Mouse (Mus musculus) cortical plate, adult 2 months (tissue): ENCODE data around the gene Rasgrp2.

ENCODE experiments used
- CTCF ChIP-seq: fragments of 200-500 bp; IDR thresholded peaks from 2 replicates; pipeline ENCODE4 v1.5.1; 2011; ENCODE audit warnings: mild to moderate bottlenecking, control low read depth, low read length; ENCODE audit not compliant: insufficient read depth; ENCODE audit errors: extremely low read depth
- POLR2A ChIP-seq: fragments of 200-500 bp; IDR thresholded peaks from 2 replicates; pipeline ENCODE4 v1.6.1; 2011; ENCODE audit warnings: mild to moderate bottlenecking, low read length, control low read depth; ENCODE audit not compliant: insufficient read depth; ENCODE audit errors: extremely low read depth

GRCm38 (mm10) chr19:6364842-6365241, 34.3 kb upstream of the Rasgrp2 start:
- no peak for TF ChIP-seq CTCF
- TF ChIP-seq POLR2A, result no peak
